Mouse (Mus musculus) bone marrow, adult 2 months (tissue): Measurements from ENCODE around the gene Krt90. TPM values are rescaled to one million over a fixed set of nuclear protein-coding genes. Genes with fewer than 3 reads are reported as not detected.

Experiments used
- H3K27ac ChIP-seq: fragments of 200-500 bp; 2 replicates; pipeline ENCODE4 v1.5.1; 2012; ENCODE audit warnings: low read depth, mild to moderate bottlenecking, control low read depth, inconsistent platforms, low read length; ENCODE audit not compliant: control insufficient read depth, poor library complexity, insufficient read depth
- H3K4me1 ChIP-seq: fragments of 200-500 bp; 2 replicates; pipeline ENCODE4 v1.6.1; 2011; ENCODE audit warnings: low read length; ENCODE audit not compliant: control insufficient read depth, insufficient read depth
- H3K4me3 ChIP-seq: fragments of 200-500 bp; replicated peaks from 2 replicates; pipeline ENCODE3; 2011; ENCODE audit warnings: mild to moderate bottlenecking, low read depth, low read length, control low read depth; ENCODE audit not compliant: control insufficient read depth
- CTCF ChIP-seq: fragments of 200-500 bp; IDR thresholded peaks from 2 replicates; pipeline ENCODE4 v1.5.1; 2011; ENCODE audit warnings: low read length, control low read depth; ENCODE audit not compliant: control insufficient read depth, insufficient read depth
- POLR2A ChIP-seq: fragments of 200-500 bp; IDR thresholded peaks from 2 replicates; pipeline ENCODE4 v1.6.1; 2011; ENCODE audit warnings: low read depth, mild to moderate bottlenecking, control low read depth, low read length, borderline replicate concordance; ENCODE audit not compliant: control insufficient read depth
- WGBS: fragments of 180-500 bp; shearing (Covaris S2); methylation state at CpG from one replicate; pipeline ENCODE4 v1.1.7; 2018; 5-methylcytosine and 5-hydroxymethylcytosine counted together
- polyA plus RNA-seq: library from polyadenylated mRNA; stranded (reverse); fragments of >200 nt; gene quantifications from 2 replicates; pipeline ENCODE4 v1.2.4, GENCODE M21; 2011; ENCODE audit warnings: low replicate concordance; ENCODE audit not compliant: missing spikeins, insufficient read depth, insufficient read length

Krt90 gene
- polyA plus RNA-seq, 1 experiment, result not detected

- TF ChIP-seq POLR2A (no peak), CTCF (no peak)
- Histone ChIP-seq H3K4me1 (no peaks in the 10 kb centered on the region), H3K4me3 (no peak overlapping the region), H3K27ac (no peak overlapping the region)
- WGBS, result 59% methylated on average over 14 of the region's 14 CpGs
These were observed 55.6 kb downstream of the Krt90 start for GRCm38 (mm10) chr15:101506896-101507758.

Other genes starting within 250 kb of the Krt90 start
- gene Krt80, start 192.8 kb downstream of the Krt90 start, polyA plus RNA-seq, result 1.3 and 3.5 TPM in 2 replicates
- 1.3 and 4.3 TPM in 2 replicates for gene Krt7, start 151.9 kb downstream of the Krt90 start, polyA plus RNA-seq
- gene Krt87, start 124.1 kb downstream of the Krt90 start, polyA plus RNA-seq, result not detected in 2 replicates
- not detected in 2 replicates for gene Krt88, start 115.2 kb downstream of the Krt90 start, polyA plus RNA-seq
- not detected in 2 replicates for gene Krt81, start 99.2 kb downstream of the Krt90 start, polyA plus RNA-seq
- 1.6 TPM in 1 of 2 replicates, not detected in the other for gene Krt86, start 89.5 kb downstream of the Krt90 start, polyA plus RNA-seq
- gene Krt83, start 71.4 kb downstream of the Krt90 start, polyA plus RNA-seq, result 2.3 and 4.1 TPM in 2 replicates
- not detected in 2 replicates for gene Gm49425, start 45.7 kb downstream of the Krt90 start, polyA plus RNA-seq
- gene Krt84, start 30.1 kb downstream of the Krt90 start, polyA plus RNA-seq, result not detected in 2 replicates
- gene Krt82, start 12.3 kb downstream of the Krt90 start, polyA plus RNA-seq, result not detected in 2 replicates
- gene Krt75, start 11.0 kb upstream of the Krt90 start, polyA plus RNA-seq, result not detected in 2 replicates
- gene Gm5414, start 65.2 kb upstream of the Krt90 start, polyA plus RNA-seq, result not detected in 2 replicates
- not detected in 2 replicates for gene Gm5478, start 84.4 kb upstream of the Krt90 start, polyA plus RNA-seq
- gene Krt6b, start 117.3 kb upstream of the Krt90 start, polyA plus RNA-seq, result not detected in 2 replicates
- gene Krt6a, start 131.4 kb upstream of the Krt90 start, polyA plus RNA-seq, result not detected in 2 replicates
- not detected in 2 replicates for gene Krt5, start 149.9 kb upstream of the Krt90 start, polyA plus RNA-seq
- gene Krt71, start 180.2 kb upstream of the Krt90 start, polyA plus RNA-seq, result not detected in 2 replicates
- not detected in 2 replicates for gene Krt72, start 223.5 kb upstream of the Krt90 start, polyA plus RNA-seq
- gene Krt73, start 239.4 kb upstream of the Krt90 start, polyA plus RNA-seq, result not detected in 2 replicates